Mouse (Mus musculus): ENCODE measurements around the gene Wbp2nl.
A peak's percentile ranks its signal among the peaks of the same experiment; 100 is the strongest.

Gene Wbp2nl

GRCm38 (mm10) chr15:82298764-82299561, at the start of gene Wbp2nl:
Wbp2nl (plus strand) TSS chr15:82298954.
- peak; percentile 19 for DNase-seq (ENCODE audit: extremely low spot score, low spot score)

- no peak for DNase-seq (ENCODE audit: extremely low spot score, low spot score)
Measured at GRCm38 (mm10) chr15:82251579-82251978, 47.2 kb upstream of the Wbp2nl start.

GRCm38 (mm10) chr15:82252097-82252496, 46.7 kb upstream of the Wbp2nl start, which contains the start of gene 1500009C09Rik:
1500009C09Rik (plus strand) TSS chr15:82252397.
- DNase-seq (ENCODE audit: extremely low spot score, low spot score) = no peak

- DNase-seq (ENCODE audit: extremely low spot score, low spot score) = no peak
Measured at GRCm38 (mm10) chr15:82255248-82255647, 43.5 kb upstream of the Wbp2nl start.

GRCm38 (mm10) chr15:82255944-82256383, 42.8 kb upstream of the Wbp2nl start:
- DNase-seq (ENCODE audit: extremely low spot score, low spot score) = peak; percentile 42

GRCm38 (mm10) chr15:82259510-82259909, 39.2 kb upstream of the Wbp2nl start:
- DNase-seq (ENCODE audit: extremely low spot score, low spot score) = peak; percentile 74

- peak; percentile 77 for DNase-seq (ENCODE audit: extremely low spot score, low spot score)
Measured at GRCm38 (mm10) chr15:82266356-82266755, 32.4 kb upstream of the Wbp2nl start.

GRCm38 (mm10) chr15:82268185-82268584, 30.6 kb upstream of the Wbp2nl start:
- peak; percentile 51 for DNase-seq (ENCODE audit: extremely low spot score, low spot score)

GRCm38 (mm10) chr15:82268783-82269182, 30.0 kb upstream of the Wbp2nl start:
- no peak for DNase-seq (ENCODE audit: extremely low spot score, low spot score)

- DNase-seq (ENCODE audit: extremely low spot score, low spot score) = peak; percentile 84
Measured at GRCm38 (mm10) chr15:82271201-82271600, 27.6 kb upstream of the Wbp2nl start.

GRCm38 (mm10) chr15:82272295-82272694, 26.5 kb upstream of the Wbp2nl start:
- DNase-seq (ENCODE audit: extremely low spot score, low spot score) = no peak

GRCm38 (mm10) chr15:82274593-82274926, 24.2 kb upstream of the Wbp2nl start, which contains the start of gene Sept3:
Sept3 (plus strand) TSS chr15:82274893.
- DNase-seq (ENCODE audit: extremely low spot score, low spot score) = no peak

GRCm38 (mm10) chr15:82274927-82275901, 23.5 kb upstream of the Wbp2nl start:
- DNase-seq (ENCODE audit: extremely low spot score, low spot score) = peak; percentile 77

- no peak for DNase-seq (ENCODE audit: extremely low spot score, low spot score)
Measured at GRCm38 (mm10) chr15:82277591-82277990, 21.2 kb upstream of the Wbp2nl start.

- DNase-seq (ENCODE audit: extremely low spot score, low spot score) = no peak
Measured at GRCm38 (mm10) chr15:82280638-82281037, 18.1 kb upstream of the Wbp2nl start.

GRCm38 (mm10) chr15:82286157-82286556, 12.6 kb upstream of the Wbp2nl start:
- DNase-seq (ENCODE audit: extremely low spot score, low spot score) = no peak

- DNase-seq (ENCODE audit: extremely low spot score, low spot score) = no peak
Measured at GRCm38 (mm10) chr15:82290252-82290651, 8.5 kb upstream of the Wbp2nl start.

GRCm38 (mm10) chr15:82292851-82293250, 5.9 kb upstream of the Wbp2nl start:
- DNase-seq (ENCODE audit: extremely low spot score, low spot score) = no peak

- peak; percentile 57 for DNase-seq (ENCODE audit: extremely low spot score, low spot score)
Measured at GRCm38 (mm10) chr15:82293271-82293711, 5.5 kb upstream of the Wbp2nl start.

- no peak for DNase-seq (ENCODE audit: extremely low spot score, low spot score)
Measured at GRCm38 (mm10) chr15:82294059-82294458, 4.7 kb upstream of the Wbp2nl start.

GRCm38 (mm10) chr15:82307107-82307506, 8.4 kb downstream of the Wbp2nl start:
- no peak for DNase-seq (ENCODE audit: extremely low spot score, low spot score)

GRCm38 (mm10) chr15:82308416-82308815, 9.7 kb downstream of the Wbp2nl start:
- no peak for DNase-seq (ENCODE audit: extremely low spot score, low spot score)
